Mouse (Mus musculus) limb, embryonic 12.5 days (tissue): ENCODE measurements around the gene Slc8a1. TPM values are rescaled to one million over a fixed set of nuclear protein-coding genes. Genes with fewer than 3 reads are reported as not detected.

Experiments
- ATAC-seq: fragments of 200-750 bp; cut with Nextera tagmentation; 2 replicates; pipeline ENCODE4 v1.8.0; 2017; ENCODE audit warnings: low read depth, moderate TSS enrichment; ENCODE audit not compliant: insufficient number of reproducible peaks, insufficient read depth, low FRiP score, low TSS enrichment
- H3K27ac ChIP-seq: fragments of 300-500 bp; sonication (generic); 2 replicates; pipeline ENCODE4 v1.5.1; 2016; ENCODE audit warnings: mild to moderate bottlenecking, moderate library complexity
- H3K27me3 ChIP-seq: fragments of 300-500 bp; sonication (generic); 2 replicates; pipeline ENCODE4 v1.6.1; 2016; ENCODE audit warnings: mild to moderate bottlenecking, moderate library complexity
- H3K36me3 ChIP-seq: fragments of 300-500 bp; sonication (generic); 2 replicates; pipeline ENCODE4 v1.6.1; 2016; ENCODE audit warnings: mild to moderate bottlenecking, moderate library complexity
- H3K4me1 ChIP-seq: fragments of 300-500 bp; sonication (generic); replicated peaks from 2 replicates; pipeline ENCODE4 v1.6.1; 2016
- H3K4me2 ChIP-seq: fragments of 300-500 bp; sonication (generic); 2 replicates; pipeline ENCODE4 v1.6.1; 2016; ENCODE audit warnings: mild to moderate bottlenecking, moderate library complexity
- H3K4me3 ChIP-seq: fragments of 300-500 bp; sonication (generic); replicated peaks from 2 replicates; pipeline ENCODE4 v1.5.1; 2016; ENCODE audit warnings: mild to moderate bottlenecking
- H3K9ac ChIP-seq: fragments of 300-500 bp; sonication (generic); replicated peaks from 2 replicates; pipeline ENCODE4 v1.6.1; 2016; ENCODE audit warnings: mild to moderate bottlenecking, moderate library complexity
- H3K9me3 ChIP-seq: fragments of 300-500 bp; sonication (generic); 2 replicates; pipeline ENCODE4 v1.6.1; 2016; ENCODE audit warnings: mild to moderate bottlenecking, moderate library complexity
- WGBS: fragments of 180-500 bp; shearing (Covaris S2); methylation state at CpG from one replicate; pipeline ENCODE4 v1.1.7; 2016; 5-methylcytosine and 5-hydroxymethylcytosine counted together
- polyA plus RNA-seq: library from polyadenylated mRNA; unstranded; fragments of >200 nt; fragmentation: Nextera tagmentation; extraction: Ambion mirVana; gene quantifications from 2 replicates; pipeline ENCODE4 v1.2.1, GENCODE M21; 2016

Slc8a1 gene
- polyA plus RNA-seq, 1 experiment from 2014 or later, result 6.1 TPM

GRCm38 (mm10) chr17:81565634-81566372 lies 172.4 kb downstream of the Slc8a1 start:
- Histone ChIP-seq H3K27me3 (no peaks in the 10 kb centered on the region), H3K9me3 (no peaks in the 10 kb centered on the region), H3K27ac (no peak overlapping the region), H3K36me3 (no peaks in the 10 kb centered on the region), H3K4me1 (0 out of 2 replicates have a peak, but pooled peaks cover 4% of the 10 kb centered on the region), H3K4me3 (no peak overlapping the region), H3K9ac (no peak overlapping the region), H3K4me2 (no peak overlapping the region)
- ATAC-seq, result no peak
- 75% methylated on average over 9 of the region's 9 CpGs for WGBS

- Histone ChIP-seq H3K4me1 (peaks cover 3% of the 10 kb centered on the region), H3K4me3 (no peak overlapping the region), H3K9me3 (no peaks in the 10 kb centered on the region), H3K36me3 (no peaks in the 10 kb centered on the region), H3K27ac (no peak overlapping the region), H3K9ac (no peak overlapping the region), H3K4me2 (no peak overlapping the region), H3K27me3 (no peaks in the 10 kb centered on the region)
- WGBS, result 82% methylated on average over 6 of the region's 6 CpGs
- no peak for ATAC-seq
Measured at GRCm38 (mm10) chr17:81554052-81554734, 184.0 kb downstream of the Slc8a1 start.

GRCm38 (mm10) chr17:81551856-81552635 lies 186.1 kb downstream of the Slc8a1 start:
- peaks cover 3% of the 10 kb centered on the region for H3K4me1 ChIP-seq
- no peak for ATAC-seq
- no peaks in the 10 kb centered on the region for H3K36me3 ChIP-seq
- no peak overlapping the region for H3K9ac ChIP-seq
- H3K4me2 ChIP-seq, result no peak overlapping the region
- no peak overlapping the region for H3K27ac ChIP-seq
- no peaks in the 10 kb centered on the region for H3K27me3 ChIP-seq
- no peaks in the 10 kb centered on the region for H3K9me3 ChIP-seq
- H3K4me3 ChIP-seq, result no peak overlapping the region
- 50% methylated on average over 6 of the region's 6 CpGs for WGBS

GRCm38 (mm10) chr17:81550864-81551263 lies 187.3 kb downstream of the Slc8a1 start:
- 90% methylated on average over 3 of the region's 3 CpGs for WGBS
- Histone ChIP-seq H3K9ac (no peak overlapping the region), H3K4me3 (no peak overlapping the region), H3K9me3 (no peaks in the 10 kb centered on the region), H3K36me3 (no peaks in the 10 kb centered on the region), H3K27me3 (no peaks in the 10 kb centered on the region), H3K27ac (no peak overlapping the region), H3K4me1 (peaks cover 3% of the 10 kb centered on the region), H3K4me2 (no peak overlapping the region)
- no peak for ATAC-seq

GRCm38 (mm10) chr17:81548016-81548415 lies 190.2 kb downstream of the Slc8a1 start:
- Histone ChIP-seq H3K9me3 (no peaks in the 10 kb centered on the region), H3K27me3 (no peaks in the 10 kb centered on the region), H3K36me3 (no peaks in the 10 kb centered on the region), H3K4me1 (peaks cover 3% of the 10 kb centered on the region), H3K4me3 (no peak overlapping the region), H3K4me2 (no peak overlapping the region), H3K27ac (no peak overlapping the region), H3K9ac (no peak overlapping the region)
- no peak for ATAC-seq
- WGBS, result 55% methylated on average over 4 of the region's 4 CpGs

- Histone ChIP-seq H3K4me3 (no peak overlapping the region), H3K9me3 (no peaks in the 10 kb centered on the region), H3K27me3 (no peaks in the 10 kb centered on the region), H3K4me1 (0 out of 2 replicates have a peak, but pooled peaks cover 3% of the 10 kb centered on the region), H3K4me2 (no peak overlapping the region), H3K9ac (no peak overlapping the region), H3K36me3 (no peaks in the 10 kb centered on the region), H3K27ac (no peak overlapping the region)
- WGBS, result 90% methylated on average over 6 of the region's 6 CpGs
- no peak for ATAC-seq
Measured at GRCm38 (mm10) chr17:81546525-81546924, 191.7 kb downstream of the Slc8a1 start.

GRCm38 (mm10) chr17:81546012-81546411 lies 192.2 kb downstream of the Slc8a1 start:
- Histone ChIP-seq H3K4me2 (no peak overlapping the region), H3K9ac (no peak overlapping the region), H3K4me3 (no peak overlapping the region), H3K9me3 (no peaks in the 10 kb centered on the region), H3K27me3 (no peaks in the 10 kb centered on the region), H3K4me1 (0 out of 2 replicates have a peak, but pooled peaks cover 3% of the 10 kb centered on the region), H3K36me3 (no peaks in the 10 kb centered on the region), H3K27ac (no peak overlapping the region)
- no peak for ATAC-seq
- 92% methylated on average over 5 of the region's 5 CpGs for WGBS

- Histone ChIP-seq H3K27ac (no peak overlapping the region), H3K4me2 (no peak overlapping the region), H3K36me3 (no peaks in the 10 kb centered on the region), H3K9me3 (no peaks in the 10 kb centered on the region), H3K27me3 (no peaks in the 10 kb centered on the region), H3K4me1 (0 out of 2 replicates have a peak, but pooled peaks cover 3% of the 10 kb centered on the region), H3K4me3 (no peak overlapping the region), H3K9ac (no peak overlapping the region)
- 76% methylated on average over 3 of the region's 3 CpGs for WGBS
- no peak for ATAC-seq
Measured at GRCm38 (mm10) chr17:81544926-81545325, 193.3 kb downstream of the Slc8a1 start.

GRCm38 (mm10) chr17:81542313-81543185 lies 195.6 kb downstream of the Slc8a1 start:
- Histone ChIP-seq H3K9ac (no peak overlapping the region), H3K27ac (no peak overlapping the region), H3K4me2 (no peak overlapping the region), H3K27me3 (no peaks in the 10 kb centered on the region), H3K9me3 (no peaks in the 10 kb centered on the region), H3K4me1 (0 out of 2 replicates have a peak, but pooled peaks cover 3% of the 10 kb centered on the region), H3K36me3 (no peaks in the 10 kb centered on the region), H3K4me3 (no peak overlapping the region)
- WGBS, result 88% methylated on average over 12 of the region's 12 CpGs
- ATAC-seq, result no peak

GRCm38 (mm10) chr17:81538163-81539160 lies 199.7 kb downstream of the Slc8a1 start:
- Histone ChIP-seq H3K9ac (no peak overlapping the region), H3K27me3 (no peaks in the 10 kb centered on the region), H3K4me2 (no peak overlapping the region), H3K27ac (no peak overlapping the region), H3K4me3 (no peak overlapping the region), H3K9me3 (no peaks in the 10 kb centered on the region), H3K36me3 (no peaks in the 10 kb centered on the region), H3K4me1 (0 out of 2 replicates have a peak, but pooled peaks cover 3% of the 10 kb centered on the region)
- no peak for ATAC-seq
- 72% methylated on average over 9 of the region's 9 CpGs for WGBS
